Mouse (Mus musculus): Measurements from ENCODE around the gene Bcas1. TPM values are rescaled to one million over a fixed set of nuclear protein-coding genes. Genes with fewer than 3 reads are reported as not detected.

Bcas1 gene
- polyA plus RNA-seq, 1 experiment from 2014 or later = 7.0 TPM

DNA sequence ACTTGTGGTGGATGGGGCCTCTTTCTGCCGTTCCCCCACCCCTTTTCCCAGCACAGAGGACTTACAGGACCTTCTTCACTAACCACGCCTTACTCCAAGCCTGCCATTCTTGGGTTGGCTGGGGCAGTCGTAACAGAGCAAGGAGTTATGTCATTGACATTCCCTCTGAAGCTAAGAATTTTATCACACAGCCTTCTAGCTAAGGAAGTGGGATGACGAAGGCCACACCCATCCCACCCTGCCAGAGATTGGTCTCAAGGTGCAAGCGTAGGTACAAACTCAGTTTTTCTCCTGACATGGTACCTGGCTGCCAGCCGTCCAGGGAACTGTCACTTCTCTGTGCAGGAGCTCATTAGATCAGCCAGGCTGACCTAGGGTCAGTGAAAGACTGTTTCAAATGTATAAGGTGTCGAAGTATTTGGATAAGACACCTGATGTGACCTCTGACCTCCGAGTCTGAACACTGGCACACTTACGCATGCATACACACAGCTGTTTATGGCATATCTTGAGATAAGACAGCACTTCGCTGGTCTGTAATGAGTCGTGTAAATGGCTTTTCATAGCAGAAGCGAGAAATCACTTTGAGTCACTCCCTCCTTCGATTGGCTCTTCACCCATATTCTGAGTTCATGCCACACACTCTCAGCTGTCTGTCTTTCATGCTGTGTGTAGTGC lies 117.2 kb downstream of the Bcas1 start:
- Histone ChIP-seq H3K27me3 (no peaks in the 10 kb centered on the region), H3K4me3 (replicated peaks) (no peak overlapping the region), H3K4me1 (replicated peaks) (no peaks in the 10 kb centered on the region), H3K36me3 (replicated peaks) (no peaks in the 10 kb centered on the region), H3K9me3 (replicated peaks) (no peaks in the 10 kb centered on the region), H3K4me2 (no peak overlapping the region), H3K27ac (replicated peaks) (no peak overlapping the region), H3K9ac (no peak overlapping the region)
- ATAC-seq (ENCODE audit: insufficient read depth) = no peak
- 48% methylated on average over 13 of the region's 13 CpGs for WGBS (ENCODE audit: insufficient replicate concordance)

- Histone ChIP-seq H3K4me3 (replicated peaks) (no peak overlapping the region), H3K27ac (replicated peaks) (no peak overlapping the region), H3K36me3 (replicated peaks) (no peaks in the 10 kb centered on the region), H3K9me3 (replicated peaks) (no peaks in the 10 kb centered on the region), H3K9ac (no peak overlapping the region), H3K4me2 (no peak overlapping the region), H3K4me1 (replicated peaks) (no peaks in the 10 kb centered on the region), H3K27me3 (no peaks in the 10 kb centered on the region)
- 55% methylated on average over 9 of the region's 9 CpGs for WGBS (ENCODE audit: insufficient replicate concordance)
- ATAC-seq (ENCODE audit: insufficient read depth) = no peak
These were observed 118.7 kb downstream of the Bcas1 start for GRCm38 (mm10) chr2:170308966-170309365.

- 59% methylated on average over 10 of the region's 10 CpGs for WGBS (ENCODE audit: insufficient replicate concordance)
These were observed 119.4 kb downstream of the Bcas1 start for GRCm38 (mm10) chr2:170308033-170308820.

DNA sequence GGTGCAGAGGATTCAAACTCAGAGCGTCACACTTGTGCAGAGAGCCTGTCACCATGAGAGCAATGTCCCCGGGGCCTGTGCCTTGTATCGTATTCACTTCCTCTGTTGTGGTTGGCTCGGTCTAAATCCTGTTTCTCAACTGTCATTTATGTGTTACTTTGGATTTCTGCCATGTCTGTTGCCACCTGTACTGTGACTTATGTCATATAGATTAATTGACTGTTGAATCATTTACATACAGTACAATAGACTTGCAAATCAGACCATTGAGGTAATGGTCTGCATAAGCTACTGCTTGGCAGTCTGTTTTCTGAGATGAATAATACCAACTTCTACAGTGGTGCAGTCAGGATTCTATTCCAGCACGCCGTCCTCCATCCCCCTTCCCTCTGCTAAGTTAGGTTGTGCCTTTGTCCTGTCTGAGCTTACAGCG lies 120.0 kb downstream of the Bcas1 start:
- no peaks in the 10 kb centered on the region for H3K27me3 ChIP-seq
- no peak overlapping the region for H3K4me3 ChIP-seq (replicated peaks)
- no peak overlapping the region for H3K4me2 ChIP-seq
- H3K4me1 ChIP-seq (replicated peaks) = no peaks in the 10 kb centered on the region
- H3K36me3 ChIP-seq (replicated peaks) = no peaks in the 10 kb centered on the region
- ATAC-seq (ENCODE audit: insufficient read depth) = no peak
- H3K9me3 ChIP-seq (replicated peaks) = no peaks in the 10 kb centered on the region
- no peak overlapping the region for H3K27ac ChIP-seq (replicated peaks)
- WGBS (ENCODE audit: insufficient replicate concordance) = 39% methylated on average over 7 of the region's 7 CpGs
- no peak overlapping the region for H3K9ac ChIP-seq

More at GRCm38 (mm10) chr2:170308033-170308820, 119.4 kb downstream of the Bcas1 start:
- Histone ChIP-seq H3K9me3 (replicated peaks) (no peaks in the 10 kb centered on the region), H3K36me3 (replicated peaks) (no peaks in the 10 kb centered on the region), H3K27ac (replicated peaks) (no peak overlapping the region), H3K4me2 (no peak overlapping the region), H3K27me3 (no peaks in the 10 kb centered on the region), H3K9ac (no peak overlapping the region), H3K4me3 (replicated peaks) (no peak overlapping the region), H3K4me1 (replicated peaks) (no peaks in the 10 kb centered on the region)
- no peak for ATAC-seq (ENCODE audit: insufficient read depth)

DNA sequence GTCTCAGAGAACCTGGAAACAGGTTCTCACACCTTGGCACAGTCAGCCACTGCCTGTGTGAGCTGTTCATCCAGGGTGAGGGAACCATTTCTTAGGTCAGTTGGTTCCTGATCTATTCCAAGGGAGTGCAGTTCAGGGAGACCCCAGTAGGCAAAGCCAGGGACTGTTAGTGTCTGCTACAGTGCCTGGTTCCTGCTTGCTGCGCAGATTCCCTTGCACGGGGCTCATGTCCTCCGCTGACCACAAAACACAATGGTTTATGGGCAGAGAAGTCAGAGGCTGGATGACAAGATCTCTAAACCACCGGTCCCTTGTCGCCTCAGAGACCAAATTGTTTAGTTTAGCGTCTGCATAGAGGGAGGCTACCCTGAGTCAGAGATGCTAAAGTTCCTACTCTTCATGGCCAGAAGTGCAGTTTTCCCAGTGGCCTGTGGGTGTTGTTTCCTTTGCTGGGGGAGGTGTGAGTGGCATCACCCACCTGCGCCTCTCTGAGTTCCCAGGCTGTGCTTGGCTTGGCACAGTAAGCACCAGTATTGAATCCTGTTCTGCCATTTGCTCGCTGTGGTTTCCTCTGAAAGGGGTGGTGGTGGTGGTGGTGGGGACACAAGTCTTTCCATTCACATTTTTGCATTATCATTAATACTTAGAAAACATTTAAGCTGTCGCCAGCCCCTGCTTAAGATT lies 120.9 kb downstream of the Bcas1 start:
- no peak for ATAC-seq (ENCODE audit: insufficient read depth)
- WGBS (ENCODE audit: insufficient replicate concordance) = 22% methylated on average over 9 of the region's 9 CpGs
- H3K27ac ChIP-seq (replicated peaks) = no peak overlapping the region

GRCm38 (mm10) chr2:170304766-170305165 lies 122.9 kb downstream of the Bcas1 start:
- no peak overlapping the region for H3K27ac ChIP-seq (replicated peaks)
- 76% methylated on average over 12 of the region's 12 CpGs for WGBS (ENCODE audit: insufficient replicate concordance)

More for the DNA sequence above, 120.9 kb downstream of the Bcas1 start:
- no peak overlapping the region for H3K9ac ChIP-seq
- H3K4me2 ChIP-seq = no peak overlapping the region
- no peaks in the 10 kb centered on the region for H3K4me1 ChIP-seq (replicated peaks)
- H3K27me3 ChIP-seq = no peaks in the 10 kb centered on the region
- H3K4me3 ChIP-seq (replicated peaks) = no peak overlapping the region
- no peaks in the 10 kb centered on the region for H3K9me3 ChIP-seq (replicated peaks)
- no peaks in the 10 kb centered on the region for H3K36me3 ChIP-seq (replicated peaks)

GRCm38 (mm10) chr2:170303595-170303994 lies 124.0 kb downstream of the Bcas1 start:
- Histone ChIP-seq H3K4me2 (no peak overlapping the region), H3K27ac (replicated peaks) (no peak overlapping the region), H3K27me3 (no peaks in the 10 kb centered on the region), H3K36me3 (replicated peaks) (no peaks in the 10 kb centered on the region), H3K4me3 (replicated peaks) (no peak overlapping the region), H3K4me1 (replicated peaks) (no peaks in the 10 kb centered on the region), H3K9me3 (replicated peaks) (no peaks in the 10 kb centered on the region), H3K9ac (no peak overlapping the region)
- no peak for ATAC-seq (ENCODE audit: insufficient read depth)
- 65% methylated on average over 7 of the region's 7 CpGs for WGBS (ENCODE audit: insufficient replicate concordance)

More at GRCm38 (mm10) chr2:170304766-170305165, 122.9 kb downstream of the Bcas1 start:
- no peaks in the 10 kb centered on the region for H3K36me3 ChIP-seq (replicated peaks)
- H3K4me3 ChIP-seq (replicated peaks) = no peak overlapping the region
- H3K4me1 ChIP-seq (replicated peaks) = no peaks in the 10 kb centered on the region
- no peaks in the 10 kb centered on the region for H3K9me3 ChIP-seq (replicated peaks)
- ATAC-seq (ENCODE audit: insufficient read depth) = no peak
- H3K27me3 ChIP-seq = no peaks in the 10 kb centered on the region
- H3K4me2 ChIP-seq = no peak overlapping the region
- no peak overlapping the region for H3K9ac ChIP-seq

GRCm38 (mm10) chr2:170302825-170303224 lies 124.8 kb downstream of the Bcas1 start:
- Histone ChIP-seq H3K27ac (replicated peaks) (no peak overlapping the region), H3K4me3 (replicated peaks) (no peak overlapping the region)

More at GRCm38 (mm10) chr2:170302825-170303224, 124.8 kb downstream of the Bcas1 start:
- no peak for ATAC-seq (ENCODE audit: insufficient read depth)
- Histone ChIP-seq H3K4me1 (replicated peaks) (no peaks in the 10 kb centered on the region), H3K9ac (no peak overlapping the region), H3K36me3 (replicated peaks) (no peaks in the 10 kb centered on the region), H3K27me3 (no peaks in the 10 kb centered on the region), H3K9me3 (replicated peaks) (no peaks in the 10 kb centered on the region), H3K4me2 (no peak overlapping the region)
- 56% methylated on average over 8 of the region's 8 CpGs for WGBS (ENCODE audit: insufficient replicate concordance)

Other genes starting within 250 kb of the Bcas1 start
- gene Pfdn4, start 68.6 kb upstream of the Bcas1 start, polyA plus RNA-seq (2015; fragmentation: Nextera tagmentation; extraction: Ambion mirVana) = 21.9 and 29.2 TPM in 2 replicates
- not detected in 2 replicates for gene Cyp24a1, start 69.3 kb upstream of the Bcas1 start, polyA plus RNA-seq (2015; fragmentation: Nextera tagmentation; extraction: Ambion mirVana)
- not detected in 2 replicates for gene 4930470P17Rik, start 174.2 kb upstream of the Bcas1 start, polyA plus RNA-seq (2015; fragmentation: Nextera tagmentation; extraction: Ambion mirVana)